Mouse (Mus musculus) heart, embryonic 16.5 days (tissue): Measurements from ENCODE around the gene Osbpl5. TPM values are rescaled to one million over a fixed set of nuclear protein-coding genes. Genes with fewer than 3 reads are reported as not detected.
"Not testable (repeated sequence)": the region's sequence is repeated elsewhere in the genome, so short reads cannot be mapped to it uniquely, and the experiment has no call there.

Source experiments
- ATAC-seq: fragments of 200-750 bp; cut with Nextera tagmentation; replicated peaks from 2 replicates; pipeline ENCODE4 v1.8.0; 2017; ENCODE audit warnings: moderate number of reproducible peaks; ENCODE audit not compliant: insufficient read depth, low FRiP score; ENCODE audit errors: extremely low read depth
- H3K27ac ChIP-seq: fragments of 300-500 bp; sonication (generic); 2 replicates; pipeline ENCODE4 v1.5.1; 2014; ENCODE audit warnings: mild to moderate bottlenecking, low read length, control low read depth, moderate library complexity
- H3K27me3 ChIP-seq: fragments of 300-500 bp; sonication (generic); 2 replicates; pipeline ENCODE4 v1.6.1; 2014; ENCODE audit warnings: low read length, mixed read lengths; ENCODE audit not compliant: control insufficient read depth, insufficient read depth
- H3K36me3 ChIP-seq: fragments of 300-500 bp; sonication (generic); 2 replicates; pipeline ENCODE4 v1.6.1; 2014; ENCODE audit not compliant: control insufficient read depth, insufficient read depth
- H3K4me1 ChIP-seq: fragments of 300-500 bp; sonication (generic); 2 replicates; pipeline ENCODE4 v1.6.1; 2014; ENCODE audit warnings: low read length, mixed read lengths; ENCODE audit not compliant: control insufficient read depth, insufficient read depth
- H3K4me2 ChIP-seq: fragments of 300-500 bp; sonication (generic); 2 replicates; pipeline ENCODE4 v1.6.1; 2014; ENCODE audit warnings: low read depth, mild to moderate bottlenecking, control low read depth, low read length
- H3K4me3 ChIP-seq: fragments of 300-500 bp; sonication (generic); 2 replicates; pipeline ENCODE4 v1.5.1; 2014; ENCODE audit warnings: mild to moderate bottlenecking, control low read depth, low read length
- H3K9ac ChIP-seq: fragments of 300-500 bp; sonication (generic); 2 replicates; pipeline ENCODE4 v1.6.1; 2014; ENCODE audit warnings: low read length, control low read depth
- H3K9me3 ChIP-seq: fragments of 300-500 bp; sonication (generic); replicated peaks from 2 replicates; pipeline ENCODE4 v1.6.1; 2016; ENCODE audit warnings: low read length; ENCODE audit not compliant: control insufficient read depth
- WGBS: fragments of 180-500 bp; shearing (Covaris S2); extraction: QIAGEN DNeasy Blood & Tissue Kit; methylation state at CpG from one replicate; pipeline ENCODE4 v1.1.7; 2014; 5-methylcytosine and 5-hydroxymethylcytosine counted together
- polyA plus RNA-seq: library from polyadenylated mRNA; unstranded; fragments of >200 nt; fragmentation: Nextera tagmentation; extraction: Ambion mirVana; gene quantifications from 2 replicates; pipeline ENCODE4 v1.2.1, GENCODE M21; 2015

Gene Osbpl5
- polyA plus RNA-seq, 1 experiment from 2014 or later, result 35.8 TPM

DNA sequence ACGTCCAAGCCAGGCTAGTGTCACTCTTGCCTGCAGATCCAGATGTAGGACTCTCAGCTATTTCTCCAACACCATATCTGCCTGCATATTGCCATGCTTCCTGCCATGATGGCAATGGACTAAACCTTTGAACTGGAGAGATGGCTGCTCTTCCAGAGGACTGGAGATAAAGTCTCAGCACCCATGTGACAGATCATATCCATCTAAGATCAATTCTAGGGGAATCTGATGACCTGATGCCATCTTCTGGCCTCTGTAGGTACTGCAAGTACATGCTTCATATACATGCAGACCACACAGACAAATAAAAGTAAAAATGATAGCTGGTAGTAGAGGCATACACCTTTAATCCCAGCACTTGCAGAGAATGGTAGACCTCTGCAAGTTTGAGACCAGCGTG, 60.6 kb downstream of the Osbpl5 start:
- ATAC-seq, result no peak
- Histone ChIP-seq H3K9me3 (no peaks in the 10 kb centered on the region), H3K4me1 (peaks cover 3% of the 10 kb centered on the region), H3K9ac (no peak overlapping the region), H3K36me3 (peaks cover 65% of the 10 kb centered on the region), H3K27me3 (no peaks in the 10 kb centered on the region), H3K4me3 (no peak overlapping the region), H3K27ac (no peak overlapping the region), H3K4me2 (no peak overlapping the region)
- WGBS, result 63% methylated on average over 2 of the region's 2 CpGs

DNA sequence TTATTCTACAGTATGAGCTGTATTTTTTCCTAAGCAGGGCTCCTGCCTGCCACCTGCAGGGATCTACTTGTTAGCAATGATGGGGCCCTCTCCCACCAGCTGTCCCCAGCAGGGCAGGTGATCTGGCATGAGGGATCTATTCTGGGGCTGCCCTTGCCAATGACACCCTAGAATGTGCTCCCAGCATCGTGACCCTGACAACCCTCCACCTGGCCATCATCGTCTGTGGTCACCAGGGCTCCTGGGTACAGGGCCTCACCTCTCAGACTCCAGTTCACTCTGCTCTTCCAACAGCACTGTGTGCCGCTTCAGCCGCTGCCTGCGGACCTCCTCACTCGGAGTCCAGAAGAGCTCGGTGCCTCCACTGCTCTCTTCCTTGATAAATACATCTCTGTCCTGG, 62.2 kb downstream of the Osbpl5 start:
- 88% methylated on average over 7 of the region's 7 CpGs for WGBS
- no peak for ATAC-seq
- Histone ChIP-seq H3K9ac (no peak overlapping the region), H3K4me2 (no peak overlapping the region), H3K4me1 (peaks cover 7% of the 10 kb centered on the region), H3K36me3 (peaks cover 73% of the 10 kb centered on the region), H3K9me3 (no peaks in the 10 kb centered on the region), H3K27ac (no peak overlapping the region), H3K4me3 (no peak overlapping the region), H3K27me3 (no peaks in the 10 kb centered on the region)

DNA sequence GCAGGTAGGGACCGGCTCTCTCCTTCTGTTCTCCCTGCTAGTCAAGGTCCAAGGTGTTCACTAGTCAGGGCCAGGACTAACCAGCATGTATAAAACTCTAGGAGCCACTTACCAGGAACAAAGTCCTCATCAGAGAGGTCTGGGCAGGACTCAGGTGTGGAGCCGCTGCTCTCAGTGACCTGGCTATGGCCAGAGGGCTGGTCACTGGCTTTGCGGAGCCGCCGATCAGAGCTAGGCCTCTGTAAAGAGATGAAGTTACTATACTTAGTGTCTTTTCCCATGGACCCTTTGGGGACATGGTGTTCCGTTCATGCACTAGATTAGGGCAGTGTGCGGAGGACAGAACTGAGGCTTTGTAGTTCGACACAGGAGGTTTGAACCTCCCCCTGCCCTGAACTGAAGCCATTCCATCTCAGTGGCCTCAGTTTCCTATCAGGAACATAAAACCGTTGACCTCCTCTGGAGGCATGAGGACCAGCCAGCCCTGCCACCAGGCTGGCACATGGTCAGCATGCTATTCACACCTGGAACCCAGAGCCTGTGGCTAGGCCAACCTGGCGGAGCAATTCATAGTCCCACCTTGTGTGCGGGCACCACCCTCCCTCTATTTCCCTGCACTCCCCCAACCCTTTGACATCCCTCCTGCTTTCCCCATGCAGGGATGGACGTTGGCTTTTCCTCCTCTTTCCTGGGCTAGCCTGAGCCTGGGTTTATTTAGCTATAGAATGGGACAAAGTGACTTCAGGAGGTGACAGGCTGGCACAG, 63.9 kb downstream of the Osbpl5 start:
- H3K27me3 ChIP-seq, result no peaks in the 10 kb centered on the region
- no peaks in the 10 kb centered on the region for H3K9me3 ChIP-seq
- H3K4me2 ChIP-seq, result no peak overlapping the region
- no peak overlapping the region for H3K27ac ChIP-seq
- WGBS, result 89% methylated on average over 12 of the region's 12 CpGs
- peaks cover 7% of the 10 kb centered on the region for H3K4me1 ChIP-seq
- no peak overlapping the region for H3K4me3 ChIP-seq
- peaks cover 80% of the 10 kb centered on the region for H3K36me3 ChIP-seq
- no peak overlapping the region for H3K9ac ChIP-seq
- ATAC-seq, result no peak

DNA sequence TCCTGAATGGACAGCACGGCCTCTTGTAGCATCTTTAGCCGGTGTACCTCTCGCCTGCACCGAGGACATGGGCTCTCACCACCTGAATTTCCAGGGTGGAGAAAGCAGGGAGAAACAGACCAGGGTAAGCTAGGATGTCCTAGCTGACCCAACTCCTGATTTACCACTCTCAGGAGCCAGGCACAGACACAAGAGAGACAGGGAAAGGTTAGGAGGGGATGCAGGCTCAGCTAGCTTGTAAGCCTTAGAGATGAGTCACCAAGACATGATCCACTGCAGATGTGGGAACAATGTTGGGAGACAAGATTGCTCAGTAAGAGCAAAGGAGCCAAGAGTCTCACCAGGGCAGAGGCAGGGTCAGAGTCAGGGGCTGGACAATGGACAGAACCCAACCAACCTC, 64.9 kb downstream of the Osbpl5 start:
- peaks cover 7% of the 10 kb centered on the region for H3K4me1 ChIP-seq
- no peak overlapping the region for H3K4me2 ChIP-seq
- no peaks in the 10 kb centered on the region for H3K9me3 ChIP-seq
- 95% methylated on average over 4 of the region's 4 CpGs for WGBS
- H3K27ac ChIP-seq, result no peak overlapping the region
- ATAC-seq, result no peak
- peaks cover 73% of the 10 kb centered on the region for H3K36me3 ChIP-seq
- H3K4me3 ChIP-seq, result no peak overlapping the region
- H3K27me3 ChIP-seq, result no peaks in the 10 kb centered on the region
- no peak overlapping the region for H3K9ac ChIP-seq

GRCm38 (mm10) chr7:143691181-143691580, 65.6 kb downstream of the Osbpl5 start:
- Histone ChIP-seq H3K36me3 (peaks cover 66% of the 10 kb centered on the region), H3K27me3 (no peaks in the 10 kb centered on the region)
- ATAC-seq, result no peak

GRCm38 (mm10) chr7:143689946-143690345, 66.8 kb downstream of the Osbpl5 start:
- Histone ChIP-seq H3K9ac (no peak overlapping the region), H3K4me1 (peaks cover 7% of the 10 kb centered on the region), H3K9me3 (no peaks in the 10 kb centered on the region), H3K27ac (no peak overlapping the region), H3K4me3 (no peak overlapping the region), H3K36me3 (peaks cover 53% of the 10 kb centered on the region), H3K4me2 (no peak overlapping the region), H3K27me3 (no peaks in the 10 kb centered on the region)
- no peak for ATAC-seq
- 61% methylated on average over 4 of the region's 4 CpGs for WGBS

More at GRCm38 (mm10) chr7:143691181-143691580, 65.6 kb downstream of the Osbpl5 start:
- Histone ChIP-seq H3K27ac (no peak overlapping the region), H3K4me2 (no peak overlapping the region), H3K9me3 (no peaks in the 10 kb centered on the region), H3K4me1 (peaks cover 7% of the 10 kb centered on the region), H3K4me3 (no peak overlapping the region), H3K9ac (no peak overlapping the region)
- WGBS, result 86% methylated on average over 5 of the region's 5 CpGs

- ATAC-seq, result no peak
- Histone ChIP-seq H3K4me3 (no peak overlapping the region), H3K4me1 (peaks cover 7% of the 10 kb centered on the region), H3K9me3 (no peaks in the 10 kb centered on the region), H3K4me2 (no peak overlapping the region), H3K27ac (no peak overlapping the region), H3K9ac (no peak overlapping the region), H3K36me3 (peaks cover 50% of the 10 kb centered on the region), H3K27me3 (no peaks in the 10 kb centered on the region)
- WGBS, result 85% methylated on average over 7 of the region's 7 CpGs
Observed at GRCm38 (mm10) chr7:143689481-143689880, 67.3 kb downstream of the Osbpl5 start.

DNA sequence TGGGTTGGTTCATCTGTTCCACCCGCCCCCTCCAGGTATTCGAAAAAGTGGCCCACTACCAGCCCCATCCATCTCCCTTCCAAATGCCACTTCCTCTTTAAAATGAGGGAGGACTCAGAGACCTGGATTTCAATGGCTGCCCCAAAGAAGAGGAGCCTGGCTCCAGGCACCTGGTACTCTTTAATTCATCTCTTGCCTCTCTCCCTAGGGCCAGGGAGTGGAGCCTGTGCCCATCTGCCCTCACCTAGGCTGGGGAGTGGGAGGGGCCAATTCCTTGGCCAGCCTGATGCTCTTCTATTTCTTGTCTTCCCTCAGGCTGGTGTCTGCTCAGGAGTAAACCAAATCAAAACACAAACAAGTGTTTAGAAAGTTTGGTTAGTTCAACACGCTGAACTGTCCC, 70.1 kb downstream of the Osbpl5 start:
- not testable (repeated sequence) for H3K9me3 ChIP-seq, H3K27me3 ChIP-seq, H3K9ac ChIP-seq, H3K27ac ChIP-seq, H3K4me2 ChIP-seq, ATAC-seq, H3K4me1 ChIP-seq, H3K4me3 ChIP-seq
- WGBS, result 83% methylated on average over 3 of the region's 3 CpGs
- peaks cover 27% of the 10 kb centered on the region for H3K36me3 ChIP-seq

DNA sequence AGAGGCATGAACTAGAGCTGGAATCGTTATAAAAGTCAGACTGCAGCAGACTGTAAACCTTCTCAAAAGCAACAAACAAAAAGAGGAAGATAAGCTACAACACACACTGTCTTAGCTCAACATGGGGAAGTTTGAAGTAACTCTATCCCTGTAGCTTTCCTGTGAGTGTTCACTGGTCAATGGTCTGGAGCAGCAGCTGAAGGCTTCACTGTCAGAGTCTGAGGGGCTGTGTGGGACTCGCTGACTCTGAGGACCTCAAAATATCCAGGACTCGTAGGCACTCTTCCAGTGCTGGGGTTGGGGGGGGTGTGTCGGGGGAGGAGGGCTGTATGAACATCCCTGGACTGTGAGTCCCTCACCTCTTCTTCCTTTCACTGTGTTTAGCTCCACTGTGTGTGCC, 70.6 kb downstream of the Osbpl5 start:
- H3K36me3 ChIP-seq, result peaks cover 22% of the 10 kb centered on the region
- H3K27me3 ChIP-seq, H3K9me3 ChIP-seq, H3K4me2 ChIP-seq, H3K4me3 ChIP-seq, H3K9ac ChIP-seq, H3K4me1 ChIP-seq, ATAC-seq, H3K27ac ChIP-seq: not testable (repeated sequence)
- WGBS, result 40% methylated on average over 4 of the region's 4 CpGs
